In genomic region chr1:118904909-118905308, GRCm38 (mm10) we compare ENCODE assay signal across 10 mouse cellular contexts.
DNase-seq lines count a peak whose midpoint lies in the region; ATAC-seq lines count a peak whose summit lies in the region.
"Had no signal": no experiment of that assay in that cellular context is flagged by ENCODE, and none has a peak within 500 bp of the region (broad histone marks: within the 10 kb centered on the region; RNA-seq: fewer than 3 reads in every experiment).

No protein-coding gene starts in this region.

- H3K4me1 ChIP-seq in hindbrain, embryonic 10.5 days (replicated peaks) = peaks cover 46% of the 10 kb centered on the region
- peaks cover 12% of the 10 kb centered on the region for H3K4me1 ChIP-seq in hindbrain, embryonic 14.5 days (replicated peaks; ENCODE audit: control insufficient read depth, insufficient read depth, low read length)

- peak; percentile 71 to 77 for DNase-seq in cerebellum, postnatal 10 days
- DNase-seq in cerebellum, adult 11 months = no peak
- peak; percentile 51 for DNase-seq in hindbrain, embryonic 10.5 days (ENCODE audit: low spot score)
- no peak for DNase-seq in hindbrain, embryonic 14.5 days (ENCODE audit: low spot score)
- peak; percentile 79 for DNase-seq in forelimb bud, embryonic 11.5 days (ENCODE audit: low read depth, low spot score)
- peak; percentile 51 for DNase-seq in neural tube, embryonic 10.5 days (ENCODE audit: extremely low spot score, low spot score)
- DNase-seq in lung, postnatal 4 days = no peak
- DNase-seq: adrenal gland, postnatal 10 days had no signal

- H3K4me3 ChIP-seq in hindbrain, embryonic 10.5 days = no peak overlapping the region
- no peak overlapping the region for H3K4me3 ChIP-seq in hindbrain, embryonic 14.5 days (replicated peaks; ENCODE audit: low read length)

- H3K9me3 ChIP-seq in hindbrain, embryonic 10.5 days = no peaks in the 10 kb centered on the region
- no peaks in the 10 kb centered on the region for H3K9me3 ChIP-seq in hindbrain, embryonic 14.5 days (ENCODE audit: control insufficient read depth, low read length)

- H3K4me2 ChIP-seq in hindbrain, embryonic 14.5 days (replicated peaks) = no peak overlapping the region

- no peaks in the 10 kb centered on the region for H3K36me3 ChIP-seq in hindbrain, embryonic 10.5 days
- no peaks in the 10 kb centered on the region for H3K36me3 ChIP-seq in hindbrain, embryonic 14.5 days (replicated peaks; ENCODE audit: control insufficient read depth, insufficient read depth)

- ATAC-seq in hindbrain, embryonic 14.5 days (ENCODE audit: low FRiP score) = no peak
- ATAC-seq in erythroblast, adult 5-6 weeks (replicated peaks; ENCODE audit: low FRiP score, poor library complexity, severe bottlenecking) = no peak
- ATAC-seq: intestine, postnatal 0 days had no signal

- peak overlapping the region; percentile 56 for H3K27ac ChIP-seq in hindbrain, embryonic 10.5 days
- no peak overlapping the region for H3K27ac ChIP-seq in hindbrain, embryonic 14.5 days

- peaks cover 13% of the 10 kb centered on the region for H3K27me3 ChIP-seq in hindbrain, embryonic 10.5 days (ENCODE audit: insufficient read depth, poor library complexity, severe bottlenecking)
- H3K27me3 ChIP-seq in hindbrain, embryonic 14.5 days (ENCODE audit: control insufficient read depth, insufficient read depth, low read length) = no peaks in the 10 kb centered on the region

- no peak overlapping the region for H3K9ac ChIP-seq in hindbrain, embryonic 14.5 days

- WGBS in hindbrain, embryonic 10.5 days = 43% methylated on average over 9 of the region's 9 CpGs
- 37% methylated on average over 9 of the region's 9 CpGs for WGBS in hindbrain, embryonic 14.5 days

Comparison
In these comparisons a context has a peak if more than half of its experiments do, and no peak if none do; other contexts are left out.
1. DNase-seq: peak in cerebellum, postnatal 10 days (2 of 2), hindbrain, embryonic 10.5 days (single experiment), forelimb bud, embryonic 11.5 days (single experiment) and neural tube, embryonic 10.5 days (single experiment); none in cerebellum, adult 11 months (single experiment), hindbrain, embryonic 14.5 days (single experiment) and lung, postnatal 4 days (0 of 2).